Mouse (Mus musculus) G1E (cell line): ENCODE results near the gene Larp1. TPM values are rescaled to one million over a fixed set of nuclear protein-coding genes. Genes with fewer than 3 reads are reported as not detected.

Source experiments
- ATAC-seq: 2 replicates; pipeline ENCODE4 v1.8.0; 2016; ENCODE audit warnings: mild to moderate bottlenecking; ENCODE audit not compliant: insufficient number of reproducible peaks, poor library complexity, low FRiP score, severe bottlenecking; ENCODE audit errors: extremely low read depth
- DNase-seq: peaks from one replicate; pipeline ENCODE4 v3.0.0; 2012; ENCODE audit warnings: low spot score
- H3K27me3 ChIP-seq: 2 replicates; pipeline ENCODE4 v1.6.1; 2012; ENCODE audit warnings: mild to moderate bottlenecking, low read length, inconsistent platforms; ENCODE audit not compliant: insufficient read depth
- H3K36me3 ChIP-seq: replicated peaks from 2 replicates; pipeline ENCODE3; 2012; ENCODE audit warnings: mild to moderate bottlenecking, inconsistent platforms
- H3K4me1 ChIP-seq: 2 replicates; pipeline ENCODE4 v1.6.1; 2012; ENCODE audit warnings: low read depth, low read length, inconsistent platforms, mixed read lengths; ENCODE audit not compliant: insufficient read depth
- H3K4me3 ChIP-seq: 2 replicates; pipeline ENCODE4 v1.5.1; 2012; ENCODE audit warnings: low read depth, mild to moderate bottlenecking, inconsistent platforms, low read length, moderate library complexity, mixed read lengths
- H3K9me3 ChIP-seq: replicated peaks from 2 replicates; pipeline ENCODE4 v1.6.1; 2012; ENCODE audit warnings: inconsistent platforms
- CTCF ChIP-seq: IDR thresholded peaks from 2 replicates; pipeline ENCODE4 v1.5.1; 2012; ENCODE audit warnings: low read depth, low read length, inconsistent platforms, mixed read lengths
- GATA1 ChIP-seq: IDR thresholded peaks from 2 replicates; pipeline ENCODE4 v1.6.1; 2012; ENCODE audit warnings: borderline replicate concordance, low read length, inconsistent platforms, mixed read lengths
- GATA2 ChIP-seq: IDR thresholded peaks from 2 replicates; pipeline ENCODE4 v1.6.1; 2012; ENCODE audit warnings: low read depth, low read length, inconsistent platforms, borderline replicate concordance
- POLR2AphosphoS5 ChIP-seq: IDR thresholded peaks from 2 replicates; pipeline ENCODE4 v1.6.1; 2012; ENCODE audit warnings: low read depth, low read length, inconsistent platforms; ENCODE audit not compliant: insufficient replicate concordance
- TAL1 ChIP-seq: conservative IDR thresholded peaks from 2 replicates; pipeline ENCODE4 v1.6.1; 2012; ENCODE audit warnings: low read depth, low read length, inconsistent platforms, mixed read lengths
- polyA plus RNA-seq: library from polyadenylated mRNA; stranded (reverse); fragments of >175 nt; gene quantifications from 2 replicates; pipeline ENCODE4 v1.2.3, GENCODE M21; 2012
- total RNA-seq, 2 experiments: library from RNA; stranded (forward) in 1 of 2; stranded (reverse) in 1 of 2; fragments of 200-1000 nt in 1 of 2; fragments of >200 nt in 1 of 2; fragmentation: Nextera tagmentation in 1 of 2; gene quantifications; 2 replicates each; pipeline ENCODE4 v1.2.3; 2014 to 2017

Larp1 gene
- total and polyA plus RNA-seq, 3 experiments = 34.7 to 184 (median 123) TPM

DNA sequence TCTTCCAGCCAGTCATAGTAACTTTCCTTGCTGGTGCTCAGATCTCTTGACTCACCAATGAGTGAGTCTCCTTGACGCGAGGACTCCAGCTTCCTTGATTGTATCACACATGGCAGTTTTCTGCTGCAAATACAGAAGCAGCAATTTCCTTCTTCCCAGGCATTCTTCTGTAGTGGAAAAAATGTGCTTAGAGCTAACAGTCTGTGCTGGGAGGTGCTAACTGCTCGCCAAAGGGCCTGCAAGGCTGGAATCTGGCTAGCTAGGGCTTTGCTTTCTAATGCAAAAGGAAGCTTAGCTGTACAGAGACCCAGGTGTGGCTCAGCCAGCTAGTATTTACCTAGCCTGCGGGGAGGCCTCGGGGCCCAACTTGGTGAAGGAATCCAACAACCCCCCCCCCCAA is 38.3 kb upstream of the Larp1 start:
- DNase-seq (no peak), ATAC-seq (no peak)
- no peak overlapping the region for H3K4me3 ChIP-seq
- TF ChIP-seq GATA1 (no peak), TAL1 (no peak), CTCF (no peak), GATA2 (no peak), POLR2AphosphoS5 (no peak)
- H3K9me3 ChIP-seq = peaks cover 4% of the 10 kb centered on the region; the same call in 1 of the 2 replicates
- H3K36me3 ChIP-seq = no peaks in the 10 kb centered on the region
- peaks cover 21% of the 10 kb centered on the region for H3K4me1 ChIP-seq
- peaks cover 18% of the 10 kb centered on the region for H3K27me3 ChIP-seq

DNA sequence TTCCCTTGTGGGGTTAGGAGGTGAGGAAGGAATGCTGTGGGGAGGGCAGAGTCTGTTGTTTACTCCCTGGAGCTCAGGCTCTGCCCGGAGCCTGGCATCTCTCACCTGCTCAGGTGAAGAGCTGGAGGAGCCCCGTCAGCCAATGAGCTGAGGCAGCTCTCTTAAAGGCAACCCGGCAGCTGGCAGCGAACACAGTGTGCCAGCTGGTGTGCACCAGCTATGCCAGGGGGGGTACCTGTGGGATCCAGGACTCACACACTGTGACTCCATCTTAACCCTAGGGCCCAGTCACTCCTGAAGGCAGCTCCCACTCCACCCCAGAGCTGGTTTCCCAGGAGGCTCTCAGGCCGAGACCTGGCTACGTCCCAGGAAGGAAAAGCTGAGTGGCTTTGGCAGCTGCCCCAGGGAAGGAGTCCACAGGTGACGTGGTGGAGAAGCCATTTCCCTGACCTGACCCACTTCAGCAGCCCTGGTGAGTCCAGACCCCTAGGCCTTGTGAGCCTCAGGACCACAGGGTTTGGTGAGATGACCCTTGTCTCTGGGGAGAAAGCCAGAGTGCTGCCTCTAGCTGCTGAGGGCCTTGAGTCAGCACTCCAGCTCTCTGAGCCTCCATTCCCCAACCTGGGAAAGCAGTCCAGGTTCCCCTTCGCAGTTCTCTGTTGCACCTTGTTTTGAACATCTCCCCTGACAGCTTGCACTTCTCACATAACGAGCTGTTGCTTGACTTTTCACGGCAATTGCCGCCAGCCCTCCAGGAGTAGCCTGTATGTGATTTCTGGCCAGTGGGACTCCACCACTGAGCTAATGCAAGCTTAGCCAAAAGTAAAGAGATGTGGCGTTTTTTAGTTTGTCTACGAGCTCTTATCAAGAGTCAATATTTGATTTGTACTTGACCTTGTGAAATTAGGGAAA is 35.6 kb upstream of the Larp1 start:
- peaks cover 12% of the 10 kb centered on the region for H3K4me1 ChIP-seq
- no peak overlapping the region for H3K4me3 ChIP-seq
- DNase-seq (no peak), ATAC-seq (no peak)
- no peak for TF ChIP-seq GATA1
- TF ChIP-seq TAL1 = no peak
- TF ChIP-seq POLR2AphosphoS5 = no peak
- no peak for TF ChIP-seq GATA2
- no peak for TF ChIP-seq CTCF
- H3K9me3 ChIP-seq = peaks cover 2% of the 10 kb centered on the region; the same call in 1 of the 2 replicates
- no peaks in the 10 kb centered on the region for H3K36me3 ChIP-seq
- peaks cover 23% of the 10 kb centered on the region for H3K27me3 ChIP-seq

DNA sequence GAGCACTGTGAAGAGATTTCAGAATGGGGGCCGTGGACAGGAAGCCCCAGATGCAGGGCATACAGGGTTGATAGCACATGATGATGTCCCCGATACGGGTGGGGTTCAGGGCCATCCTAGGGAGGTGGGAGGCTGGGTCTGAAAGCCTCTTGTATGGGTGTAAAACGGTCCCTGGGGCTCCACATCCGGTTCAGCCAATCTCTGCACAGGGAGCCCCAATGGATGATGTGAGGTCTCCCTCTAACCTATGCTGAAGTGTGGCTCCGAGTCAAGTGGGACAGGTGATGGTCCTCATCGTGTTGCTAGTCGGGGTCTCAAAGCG is 35.0 kb upstream of the Larp1 start:
- Histone ChIP-seq H3K4me1 (peaks cover 12% of the 10 kb centered on the region), H3K9me3 (no peaks in the 10 kb centered on the region), H3K27me3 (peaks cover 23% of the 10 kb centered on the region), H3K4me3 (no peak overlapping the region), H3K36me3 (no peaks in the 10 kb centered on the region)
- TF ChIP-seq TAL1 (no peak), POLR2AphosphoS5 (no peak), CTCF (no peak), GATA1 (no peak), GATA2 (no peak)
- ATAC-seq = no peak
- no peak for DNase-seq

DNA sequence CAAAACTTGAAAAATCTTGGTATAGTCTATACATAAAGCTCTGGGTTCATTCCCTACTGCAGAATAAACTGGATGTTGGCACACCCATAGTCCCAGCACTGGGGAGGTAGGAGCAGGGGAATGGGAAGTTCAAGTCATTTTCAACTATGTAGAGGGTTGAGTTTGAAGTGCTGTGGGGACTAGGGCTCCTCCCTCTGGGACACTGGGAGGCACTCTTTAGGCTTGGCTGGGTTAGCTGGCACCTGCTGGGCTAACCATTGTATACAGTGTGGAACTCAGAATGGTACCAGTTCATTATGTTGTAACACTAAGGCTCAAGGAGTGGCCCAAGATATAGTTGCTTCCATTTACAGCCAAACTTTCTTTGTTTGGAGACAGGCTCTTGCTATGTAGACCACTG is 33.0 kb upstream of the Larp1 start:
- Histone ChIP-seq H3K4me1 (peaks cover 15% of the 10 kb centered on the region), H3K36me3 (no peaks in the 10 kb centered on the region), H3K9me3 (no peaks in the 10 kb centered on the region), H3K27me3 (peaks cover 24% of the 10 kb centered on the region), H3K4me3 (no peak overlapping the region)
- TF ChIP-seq CTCF (no peak), GATA2 (no peak), TAL1 (no peak), POLR2AphosphoS5 (no peak), GATA1 (no peak)
- DNase-seq = no peak
- ATAC-seq = no peak

DNA sequence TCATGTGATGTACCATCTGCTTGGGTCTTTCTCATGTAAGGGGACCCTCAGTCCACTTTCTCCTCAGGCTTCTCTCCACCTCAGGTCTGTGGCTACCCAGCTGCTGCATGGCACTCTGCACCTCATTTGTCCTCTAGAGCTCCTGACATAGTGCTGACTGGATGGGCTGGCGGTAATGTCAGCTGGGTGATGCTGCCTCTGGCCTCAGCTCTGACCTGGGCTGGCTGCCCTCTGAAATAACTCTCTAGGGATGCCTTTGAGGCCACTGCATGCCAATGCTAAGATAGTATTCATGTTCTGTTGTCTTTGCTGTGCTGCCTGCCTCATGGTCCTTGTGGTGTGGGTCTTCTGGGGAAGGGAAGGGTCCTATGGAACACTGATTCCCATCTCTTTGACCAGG is 31.2 kb upstream of the Larp1 start:
- no peaks in the 10 kb centered on the region for H3K36me3 ChIP-seq
- H3K4me1 ChIP-seq = peaks cover 12% of the 10 kb centered on the region
- peaks cover 32% of the 10 kb centered on the region for H3K27me3 ChIP-seq
- no peak overlapping the region for H3K4me3 ChIP-seq
- DNase-seq = no peak
- TF ChIP-seq POLR2AphosphoS5 (no peak), TAL1 (no peak), GATA2 (no peak), CTCF (no peak), GATA1 (no peak)
- H3K9me3 ChIP-seq = no peaks in the 10 kb centered on the region
- ATAC-seq = no peak

DNA sequence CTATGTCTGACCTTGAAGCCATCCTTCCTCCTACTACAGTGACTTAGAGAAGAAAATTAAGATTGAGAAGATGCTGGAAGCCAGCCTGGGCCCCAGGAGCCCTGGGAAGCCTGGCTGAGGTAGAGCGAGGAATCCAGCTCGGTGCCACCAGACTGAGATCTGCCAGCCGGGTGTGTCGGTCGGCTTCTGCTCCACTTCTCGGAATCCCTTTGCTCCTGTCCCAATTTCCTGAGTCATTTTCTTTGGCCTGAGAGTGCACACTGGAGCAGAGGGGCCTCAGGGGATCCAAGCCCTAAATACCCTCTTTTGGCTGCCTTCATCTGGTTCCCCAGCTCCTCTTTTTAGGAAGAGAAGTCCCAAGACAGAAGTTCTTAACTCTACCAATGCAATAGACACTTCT is 29.2 kb upstream of the Larp1 start:
- ATAC-seq = no peak
- no peaks in the 10 kb centered on the region for H3K36me3 ChIP-seq
- TF ChIP-seq CTCF (no peak), POLR2AphosphoS5 (no peak)
- no peak overlapping the region for H3K4me3 ChIP-seq
- DNase-seq = no peak
- peaks cover 19% of the 10 kb centered on the region for H3K27me3 ChIP-seq
- no peaks in the 10 kb centered on the region for H3K9me3 ChIP-seq
- H3K4me1 ChIP-seq = peaks cover 18% of the 10 kb centered on the region
